Mouse (Mus musculus): ENCODE measurements at regions not wholly inside any gene's neighbourhood (a gene's known extent, or its start where the extent isn't known, plus 50 kb on each side); places are given as distances from the start of the nearest gene placed in this dataset.

DNA sequence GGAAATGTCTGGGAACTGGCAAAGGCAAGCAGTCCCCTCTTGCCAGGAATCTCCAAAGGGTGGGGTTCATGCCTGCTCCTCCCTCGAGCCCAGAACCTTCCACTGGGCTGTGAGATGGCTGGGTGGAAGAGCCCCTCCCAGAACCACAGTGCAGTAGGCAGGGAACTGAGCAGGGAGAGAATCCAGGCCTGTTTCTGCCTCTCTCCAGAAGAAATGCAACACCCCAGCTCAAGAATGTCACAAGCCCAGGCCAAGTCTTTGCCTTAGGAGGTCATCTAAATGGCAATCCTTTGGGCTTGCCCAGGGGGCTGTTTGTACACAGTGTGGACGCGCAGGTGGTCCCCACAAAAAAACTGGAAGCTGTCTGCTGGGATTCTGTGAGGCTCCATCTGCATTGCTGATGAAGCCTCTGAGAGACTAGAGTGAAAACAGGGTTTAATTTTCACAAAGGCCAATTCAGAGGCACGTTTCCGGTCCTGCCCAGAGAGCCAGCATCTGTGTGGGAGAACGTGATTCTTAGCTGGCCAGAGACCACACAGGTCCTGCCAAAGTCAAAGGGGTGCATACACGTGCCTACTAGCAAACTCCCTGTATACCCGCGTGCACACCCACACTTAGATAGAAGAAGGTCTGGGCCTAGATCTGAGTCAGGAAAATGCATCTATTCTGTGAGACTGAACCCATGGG, 129.0 kb downstream of the Hmg20a start:
- no peak overlapping the region for H3K9ac ChIP-seq (replicated peaks; ENCODE audit: low read depth, low read length)
- H3K4me3 ChIP-seq (ENCODE audit: low read depth, low read length): no peak overlapping the region
- WGBS: 52% methylated on average over 9 of the region's 9 CpGs
- no peak for ATAC-seq (ENCODE audit: low read depth)
- H3K36me3 ChIP-seq (ENCODE audit: control insufficient read depth, insufficient read depth, low read length): no peaks in the 10 kb centered on the region
- H3K27ac ChIP-seq (ENCODE audit: low read depth, low read length): no peak overlapping the region
- H3K4me2 ChIP-seq (ENCODE audit: low read depth, low read length): no peak overlapping the region
- peaks cover 5% of the 10 kb centered on the region; the same call in 1 of the 2 replicates for H3K4me1 ChIP-seq (ENCODE audit: control insufficient read depth, insufficient read depth, low read length)
- H3K9me3 ChIP-seq (ENCODE audit: control insufficient read depth, low read length): no peaks in the 10 kb centered on the region
- no peaks in the 10 kb centered on the region for H3K27me3 ChIP-seq (ENCODE audit: control insufficient read depth, insufficient read depth, low read length)

GRCm38 (mm10) chr9:56549774-56550173, 131.4 kb downstream of the Hmg20a start:
- Histone ChIP-seq H3K4me3 (ENCODE audit: low read depth, low read length) (no peak overlapping the region), H3K9me3 (ENCODE audit: control insufficient read depth, low read length) (no peaks in the 10 kb centered on the region), H3K4me1 (ENCODE audit: control insufficient read depth, insufficient read depth, low read length) (peaks cover 5% of the 10 kb centered on the region; the same call in 1 of the 2 replicates), H3K36me3 (ENCODE audit: control insufficient read depth, insufficient read depth, low read length) (no peaks in the 10 kb centered on the region), H3K4me2 (ENCODE audit: low read depth, low read length) (no peak overlapping the region), H3K27me3 (ENCODE audit: control insufficient read depth, insufficient read depth, low read length) (no peaks in the 10 kb centered on the region), H3K27ac (ENCODE audit: low read depth, low read length) (no peak overlapping the region), H3K9ac (replicated peaks; ENCODE audit: low read depth, low read length) (no peak overlapping the region)
- 69% methylated on average over 8 of the region's 8 CpGs for WGBS
- ATAC-seq (ENCODE audit: low read depth): no peak

GRCm38 (mm10) chr9:56550178-56550577, 131.8 kb downstream of the Hmg20a start:
- 52% methylated on average over 4 of the region's 4 CpGs for WGBS
- Histone ChIP-seq H3K27me3 (ENCODE audit: control insufficient read depth, insufficient read depth, low read length) (no peaks in the 10 kb centered on the region), H3K4me3 (ENCODE audit: low read depth, low read length) (no peak overlapping the region), H3K27ac (ENCODE audit: low read depth, low read length) (no peak overlapping the region), H3K9ac (replicated peaks; ENCODE audit: low read depth, low read length) (no peak overlapping the region), H3K4me1 (ENCODE audit: control insufficient read depth, insufficient read depth, low read length) (peaks cover 5% of the 10 kb centered on the region; the same call in 1 of the 2 replicates), H3K36me3 (ENCODE audit: control insufficient read depth, insufficient read depth, low read length) (no peaks in the 10 kb centered on the region), H3K4me2 (ENCODE audit: low read depth, low read length) (no peak overlapping the region), H3K9me3 (ENCODE audit: control insufficient read depth, low read length) (no peaks in the 10 kb centered on the region)
- no peak for ATAC-seq (ENCODE audit: low read depth)

GRCm38 (mm10) chr9:56551376-56552186, 133.2 kb downstream of the Hmg20a start:
- no peaks in the 10 kb centered on the region for H3K36me3 ChIP-seq (ENCODE audit: control insufficient read depth, insufficient read depth, low read length)
- no peaks in the 10 kb centered on the region for H3K9me3 ChIP-seq (ENCODE audit: control insufficient read depth, low read length)
- no peak overlapping the region for H3K27ac ChIP-seq (ENCODE audit: low read depth, low read length)
- no peaks in the 10 kb centered on the region for H3K27me3 ChIP-seq (ENCODE audit: control insufficient read depth, insufficient read depth, low read length)
- H3K4me3 ChIP-seq (ENCODE audit: low read depth, low read length): no peak overlapping the region
- H3K9ac ChIP-seq (replicated peaks; ENCODE audit: low read depth, low read length): no peak overlapping the region
- 64% methylated on average over 11 of the region's 11 CpGs for WGBS
- H3K4me2 ChIP-seq (ENCODE audit: low read depth, low read length): no peak overlapping the region
- peak; percentile 22; the same call in 1 of the 2 replicates for ATAC-seq (ENCODE audit: low read depth)
- H3K4me1 ChIP-seq (ENCODE audit: control insufficient read depth, insufficient read depth, low read length): peaks cover 5% of the 10 kb centered on the region; the same call in 1 of the 2 replicates

DNA sequence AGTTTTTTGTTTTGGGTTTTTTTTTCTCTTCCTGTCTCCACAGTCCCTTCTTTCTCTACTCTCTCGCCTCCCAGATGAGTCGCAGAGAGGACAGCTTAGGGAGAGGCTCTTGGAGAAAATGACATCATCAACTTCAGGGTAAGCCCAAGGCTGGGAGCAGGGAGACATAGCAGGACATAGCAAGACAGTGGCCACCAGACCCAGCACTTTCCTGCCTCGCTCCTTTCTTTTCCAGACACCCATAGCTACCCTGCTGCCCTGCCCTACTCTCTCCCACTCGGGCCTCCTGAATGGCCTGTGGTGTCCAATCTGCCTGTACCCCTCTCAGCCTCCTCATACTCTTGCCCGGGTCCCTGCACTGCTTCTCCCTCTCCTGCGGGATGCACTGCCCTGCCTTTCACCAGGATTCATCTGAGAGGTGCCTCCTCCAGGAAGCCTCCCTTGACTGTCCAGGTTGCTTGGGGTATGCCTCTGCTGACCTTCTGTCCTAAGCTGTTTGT, 133.8 kb downstream of the Hmg20a start:
- Histone ChIP-seq H3K9me3 (ENCODE audit: control insufficient read depth, low read length) (no peaks in the 10 kb centered on the region), H3K27ac (ENCODE audit: low read depth, low read length) (no peak overlapping the region), H3K36me3 (ENCODE audit: control insufficient read depth, insufficient read depth, low read length) (no peaks in the 10 kb centered on the region), H3K9ac (replicated peaks; ENCODE audit: low read depth, low read length) (no peak overlapping the region), H3K27me3 (ENCODE audit: control insufficient read depth, insufficient read depth, low read length) (no peaks in the 10 kb centered on the region), H3K4me1 (ENCODE audit: control insufficient read depth, insufficient read depth, low read length) (peaks cover 5% of the 10 kb centered on the region; the same call in 1 of the 2 replicates), H3K4me3 (ENCODE audit: low read depth, low read length) (no peak overlapping the region), H3K4me2 (ENCODE audit: low read depth, low read length) (no peak overlapping the region)
- WGBS: 65% methylated on average over 6 of the region's 6 CpGs
- no peak for ATAC-seq (ENCODE audit: low read depth)

DNA sequence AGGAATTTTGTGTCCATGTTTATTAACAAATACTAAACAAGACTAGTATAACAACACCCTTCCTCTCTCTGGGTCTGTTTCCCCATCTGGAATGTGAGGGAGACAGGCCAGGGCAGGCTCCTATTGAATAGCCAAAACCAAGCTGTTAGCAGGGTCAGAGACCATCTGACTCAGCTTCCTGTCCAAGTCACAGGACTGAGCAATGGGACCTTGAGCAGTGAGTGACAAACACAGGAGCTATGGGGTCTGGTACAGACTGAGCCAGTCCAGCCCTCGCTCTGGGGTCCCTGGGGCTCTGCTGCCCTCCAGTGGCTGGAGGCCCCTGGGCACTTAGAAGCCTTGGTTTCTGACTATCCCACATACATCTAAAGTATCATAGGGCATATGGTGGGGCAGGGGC, 134.4 kb downstream of the Hmg20a start:
- peak; percentile 79 for ATAC-seq (ENCODE audit: low read depth)
- H3K9ac ChIP-seq (replicated peaks; ENCODE audit: low read depth, low read length): no peak overlapping the region
- no peaks in the 10 kb centered on the region for H3K36me3 ChIP-seq (ENCODE audit: control insufficient read depth, insufficient read depth, low read length)
- no peak overlapping the region for H3K27ac ChIP-seq (ENCODE audit: low read depth, low read length)
- H3K4me3 ChIP-seq (ENCODE audit: low read depth, low read length): no peak overlapping the region
- H3K4me1 ChIP-seq (ENCODE audit: control insufficient read depth, insufficient read depth, low read length): peaks cover 5% of the 10 kb centered on the region; the same call in 1 of the 2 replicates
- H3K27me3 ChIP-seq (ENCODE audit: control insufficient read depth, insufficient read depth, low read length): no peaks in the 10 kb centered on the region
- no peak overlapping the region for H3K4me2 ChIP-seq (ENCODE audit: low read depth, low read length)
- WGBS: 9% methylated on average over 1 of the region's 1 CpGs
- no peaks in the 10 kb centered on the region for H3K9me3 ChIP-seq (ENCODE audit: control insufficient read depth, low read length)

DNA sequence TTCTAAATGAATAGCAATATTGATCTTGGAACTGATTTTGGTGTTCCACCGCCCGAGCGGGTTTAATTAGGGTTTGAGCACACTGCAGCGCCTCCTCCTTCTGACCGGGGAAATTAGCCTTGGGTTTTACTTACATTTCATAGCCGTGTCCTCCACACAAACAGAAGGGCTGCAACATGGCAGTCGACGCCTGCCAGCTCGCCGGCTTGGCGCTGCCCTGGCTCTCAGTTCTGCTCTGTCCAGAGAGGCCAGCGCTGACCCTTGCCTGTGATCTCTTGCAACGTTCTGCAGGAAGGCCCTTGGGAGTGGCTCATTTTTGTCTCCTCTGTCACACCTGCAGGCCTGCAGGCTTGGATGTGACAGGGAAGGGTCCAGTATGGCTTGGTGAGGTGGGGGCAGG, 135.2 kb downstream of the Hmg20a start:
- Histone ChIP-seq H3K4me1 (ENCODE audit: control insufficient read depth, insufficient read depth, low read length) (peaks cover 5% of the 10 kb centered on the region; the same call in 1 of the 2 replicates), H3K9me3 (ENCODE audit: control insufficient read depth, low read length) (no peaks in the 10 kb centered on the region), H3K36me3 (ENCODE audit: control insufficient read depth, insufficient read depth, low read length) (no peaks in the 10 kb centered on the region), H3K27ac (ENCODE audit: low read depth, low read length) (no peak overlapping the region), H3K4me2 (ENCODE audit: low read depth, low read length) (no peak overlapping the region), H3K4me3 (ENCODE audit: low read depth, low read length) (no peak overlapping the region), H3K27me3 (ENCODE audit: control insufficient read depth, insufficient read depth, low read length) (no peaks in the 10 kb centered on the region), H3K9ac (replicated peaks; ENCODE audit: low read depth, low read length) (no peak overlapping the region)
- WGBS: 56% methylated on average over 13 of the region's 13 CpGs
- ATAC-seq (ENCODE audit: low read depth): no peak

GRCm38 (mm10) chr9:56554096-56554495, 135.7 kb downstream of the Hmg20a start:
- no peaks in the 10 kb centered on the region for H3K27me3 ChIP-seq (ENCODE audit: control insufficient read depth, insufficient read depth, low read length)
- no peaks in the 10 kb centered on the region for H3K36me3 ChIP-seq (ENCODE audit: control insufficient read depth, insufficient read depth, low read length)
- 57% methylated on average over 6 of the region's 6 CpGs for WGBS
- ATAC-seq (ENCODE audit: low read depth): no peak
- peaks cover 5% of the 10 kb centered on the region; the same call in 1 of the 2 replicates for H3K4me1 ChIP-seq (ENCODE audit: control insufficient read depth, insufficient read depth, low read length)
- H3K4me3 ChIP-seq (ENCODE audit: low read depth, low read length): no peak overlapping the region
- no peaks in the 10 kb centered on the region for H3K9me3 ChIP-seq (ENCODE audit: control insufficient read depth, low read length)
- H3K9ac ChIP-seq (replicated peaks; ENCODE audit: low read depth, low read length): no peak overlapping the region
- no peak overlapping the region for H3K4me2 ChIP-seq (ENCODE audit: low read depth, low read length)
- no peak overlapping the region for H3K27ac ChIP-seq (ENCODE audit: low read depth, low read length)

GRCm38 (mm10) chr9:56559618-56560144, 141.3 kb downstream of the Hmg20a start:
- 9% methylated on average over 2 of the region's 2 CpGs for WGBS
- H3K4me3 ChIP-seq (ENCODE audit: low read depth, low read length): no peak overlapping the region
- no peaks in the 10 kb centered on the region for H3K27me3 ChIP-seq (ENCODE audit: control insufficient read depth, insufficient read depth, low read length)
- H3K4me1 ChIP-seq (ENCODE audit: control insufficient read depth, insufficient read depth, low read length): peaks cover 15% of the 10 kb centered on the region; the same call in 1 of the 2 replicates
- H3K4me2 ChIP-seq (ENCODE audit: low read depth, low read length): no peak overlapping the region
- H3K36me3 ChIP-seq (ENCODE audit: control insufficient read depth, insufficient read depth, low read length): no peaks in the 10 kb centered on the region
- H3K9ac ChIP-seq (replicated peaks; ENCODE audit: low read depth, low read length): no peak overlapping the region
- ATAC-seq (ENCODE audit: low read depth): 0 out of 2 replicates have a peak, but pooled peaks have one; percentile 31
- H3K27ac ChIP-seq (ENCODE audit: low read depth, low read length): no peak overlapping the region
- H3K9me3 ChIP-seq (ENCODE audit: control insufficient read depth, low read length): no peaks in the 10 kb centered on the region
